Mouse (Mus musculus): ENCODE data around the gene Mospd1. TPM values are rescaled to one million over a fixed set of nuclear protein-coding genes. Genes with fewer than 3 reads are reported as not detected.

The Mospd1 gene
- polyA plus RNA-seq, 1 experiment = 11.3 TPM

DNA sequence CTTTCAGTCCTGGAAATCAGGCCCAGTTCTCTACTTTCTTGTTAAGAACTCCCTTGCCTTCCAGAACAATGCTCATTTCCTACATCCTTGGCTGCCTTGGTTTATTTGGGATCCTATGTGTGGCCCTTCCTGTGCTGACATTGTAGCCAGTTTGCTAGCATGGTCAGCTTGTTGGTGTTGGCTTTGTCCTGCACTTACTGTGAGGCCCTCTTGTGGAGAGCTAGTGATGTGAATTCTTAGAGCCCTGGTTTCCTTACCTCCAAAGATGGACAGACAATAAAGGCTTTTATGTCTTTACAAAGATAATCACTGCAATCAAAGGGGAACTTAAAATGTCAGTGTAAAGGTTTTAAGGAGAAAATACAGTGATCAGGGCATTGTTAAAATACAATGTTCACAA, 32.9 kb downstream of the Mospd1 start:
- Histone ChIP-seq H3K4me3 (replicated peaks; ENCODE audit: insufficient read depth, low read depth, low read length) (no peak overlapping the region), H3K27me3 (ENCODE audit: control insufficient read depth, insufficient read depth, low read length) (no peaks in the 10 kb centered on the region), H3K4me1 (ENCODE audit: control insufficient read depth, insufficient read depth, low read length) (no peaks in the 10 kb centered on the region), H3K27ac (ENCODE audit: insufficient read depth, low read length) (no peak overlapping the region)
- TF ChIP-seq CTCF (IDR thresholded peaks at IDR 0.05; ENCODE audit: borderline replicate concordance, insufficient read depth, low read depth, low read length) (no peak), POLR2A (IDR thresholded peaks at IDR 0.05; ENCODE audit: borderline replicate concordance, insufficient read depth, low read length) (no peak)
- DNase-seq = no peak

- Histone ChIP-seq H3K27ac (ENCODE audit: insufficient read depth, low read length) (no peak overlapping the region), H3K4me3 (replicated peaks; ENCODE audit: insufficient read depth, low read depth, low read length) (no peak overlapping the region), H3K4me1 (ENCODE audit: control insufficient read depth, insufficient read depth, low read length) (no peaks in the 10 kb centered on the region), H3K27me3 (ENCODE audit: control insufficient read depth, insufficient read depth, low read length) (no peaks in the 10 kb centered on the region)
- DNase-seq = no peak
- TF ChIP-seq CTCF (IDR thresholded peaks at IDR 0.05; ENCODE audit: borderline replicate concordance, insufficient read depth, low read depth, low read length) (no peak), POLR2A (IDR thresholded peaks at IDR 0.05; ENCODE audit: borderline replicate concordance, insufficient read depth, low read length) (no peak)
- 94% methylated on average over 4 of the region's 4 CpGs for WGBS
Measured at GRCm38 (mm10) chrX:53330396-53330795, 39.9 kb downstream of the Mospd1 start.

DNA sequence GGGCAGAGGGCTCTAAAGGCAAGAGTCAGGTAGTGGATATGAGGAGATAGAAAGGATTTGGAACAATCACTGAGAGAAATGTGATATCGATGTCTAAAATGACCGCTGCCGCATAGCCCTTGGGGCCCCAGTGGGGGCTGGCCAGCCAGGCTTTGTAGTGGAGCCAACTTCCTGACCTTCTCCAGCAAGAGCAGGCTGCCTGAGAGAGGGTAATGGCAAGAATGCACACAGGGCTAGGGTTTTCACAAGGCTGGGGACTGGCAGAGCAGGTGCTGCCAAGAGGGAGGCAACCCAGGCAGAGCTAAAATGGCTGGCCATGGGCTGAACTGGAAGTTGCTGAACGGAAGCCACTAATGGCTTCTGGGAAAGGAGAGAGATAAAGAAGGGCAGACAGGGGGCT, 49.2 kb downstream of the Mospd1 start:
- Histone ChIP-seq H3K27me3 (ENCODE audit: control insufficient read depth, insufficient read depth, low read length) (no peaks in the 10 kb centered on the region), H3K4me1 (ENCODE audit: control insufficient read depth, insufficient read depth, low read length) (no peaks in the 10 kb centered on the region), H3K4me3 (replicated peaks; ENCODE audit: insufficient read depth, low read depth, low read length) (no peak overlapping the region), H3K27ac (ENCODE audit: insufficient read depth, low read length) (no peak overlapping the region)
- no peak for DNase-seq
- WGBS = 40% methylated on average over 4 of the region's 4 CpGs
- no peak for TF ChIP-seq CTCF (IDR thresholded peaks at IDR 0.05; ENCODE audit: borderline replicate concordance, insufficient read depth, low read depth, low read length)
- no peak for TF ChIP-seq POLR2A (IDR thresholded peaks at IDR 0.05; ENCODE audit: borderline replicate concordance, insufficient read depth, low read length)

- 77% methylated on average over 2 of the region's 2 CpGs for WGBS
- H3K27me3 ChIP-seq (ENCODE audit: control insufficient read depth, insufficient read depth, low read length) = no peaks in the 10 kb centered on the region
- no peak for TF ChIP-seq POLR2A (IDR thresholded peaks at IDR 0.05; ENCODE audit: borderline replicate concordance, insufficient read depth, low read length)
- TF ChIP-seq CTCF (IDR thresholded peaks at IDR 0.05; ENCODE audit: borderline replicate concordance, insufficient read depth, low read depth, low read length) = no peak
- H3K4me1 ChIP-seq (ENCODE audit: control insufficient read depth, insufficient read depth, low read length) = no peaks in the 10 kb centered on the region
- no peak overlapping the region for H3K4me3 ChIP-seq (replicated peaks; ENCODE audit: insufficient read depth, low read depth, low read length)
- DNase-seq = no peak
- H3K27ac ChIP-seq (ENCODE audit: insufficient read depth, low read length) = no peak overlapping the region
Measured at GRCm38 (mm10) chrX:53320564-53320963, 49.7 kb downstream of the Mospd1 start.

Other genes with a start within 250 kb of the Mospd1 start
- not detected in 2 replicates for gene Plac1, start 130.4 kb downstream of the Mospd1 start, polyA plus RNA-seq (2012; rRNA removed)
- gene Fam122b, start 100.7 kb downstream of the Mospd1 start, polyA plus RNA-seq (2012; rRNA removed) = 5.1 and 5.8 TPM in 2 replicates
- not detected in 2 replicates for gene Fam122c, start 97.1 kb downstream of the Mospd1 start, polyA plus RNA-seq (2012; rRNA removed)
- not detected in 2 replicates for gene Etd, start 64.4 kb upstream of the Mospd1 start, polyA plus RNA-seq (2012; rRNA removed)
- gene Rtl8c, start 237.5 kb upstream of the Mospd1 start, polyA plus RNA-seq (2012; rRNA removed) = 296 and 324 TPM in 2 replicates
- not detected in 2 replicates for gene Gm14597, start 238.5 kb upstream of the Mospd1 start, polyA plus RNA-seq (2012; rRNA removed)